Mouse (Mus musculus) adipose tissue, adult 10 weeks (tissue): Measurements from ENCODE around the gene Gfm2. TPM values are rescaled to one million over a fixed set of nuclear protein-coding genes. Genes with fewer than 3 reads are reported as not detected.

Experiments
- polyA plus RNA-seq: library from polyadenylated mRNA; stranded (reverse); fragments of 350-450 nt; fragmentation: Illumina TruSeq; extraction: RNeasy Lipid Tissue Mini Kit (QIAGEN cat#74804); gene quantifications from one replicate; pipeline ENCODE4 v1.2.3, GENCODE M21; 2014; ENCODE audit warnings: low read depth, low replicate concordance

Gene Gfm2
- 25.0 TPM for polyA plus RNA-seq

DNA sequence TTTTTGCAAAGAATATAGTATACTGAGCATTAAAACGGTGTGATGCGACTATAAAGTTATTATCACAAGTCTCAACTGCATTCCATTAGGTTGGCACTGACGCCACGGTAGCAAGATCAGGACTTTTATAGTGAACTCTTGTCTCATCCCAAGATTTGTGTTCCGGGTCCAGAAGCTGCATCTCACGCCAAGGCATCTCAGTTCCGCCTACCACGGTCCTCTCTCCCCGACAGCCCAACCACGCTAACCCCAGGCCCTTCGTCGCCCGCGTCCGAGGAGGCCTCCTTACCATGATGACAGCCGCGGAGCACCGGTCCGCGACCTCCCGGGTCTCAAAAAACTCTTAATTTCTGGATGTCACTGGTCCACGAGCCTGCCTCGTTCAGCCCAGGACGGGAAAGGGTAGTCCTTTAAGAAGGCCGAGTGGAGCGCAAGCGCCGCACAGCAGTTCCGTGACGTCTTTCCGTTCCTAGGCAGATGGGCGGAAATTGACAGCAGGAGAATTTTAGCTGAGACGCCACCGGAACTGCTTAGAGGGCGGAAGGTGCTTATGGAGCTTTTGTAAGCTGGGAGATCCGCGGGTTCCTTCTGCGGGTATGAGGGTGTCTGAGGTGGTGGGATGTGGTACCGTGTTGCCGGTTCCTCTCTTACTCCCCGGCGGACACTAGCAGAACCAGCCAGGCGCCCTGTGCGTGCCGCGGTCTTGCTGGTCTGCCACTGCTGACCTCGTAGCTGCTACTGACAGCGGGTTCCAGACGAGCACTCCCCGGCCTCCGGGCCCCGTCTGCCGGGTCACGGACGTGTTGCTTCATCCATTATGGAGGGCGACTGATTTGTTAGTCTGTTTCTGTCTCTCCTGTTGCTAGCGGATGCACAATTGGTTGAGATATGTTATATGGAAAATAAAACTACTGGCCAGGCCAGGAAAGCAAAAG lies at the start of gene Gfm2, which contains the start of gene Nsa2:
Gene Gfm2, plus strand, starts transcription at position 472 of the 935 bp plus-strand sequence.
Gene Nsa2, minus strand, starts transcription at position 472 of the 935 bp plus-strand sequence.

DNA sequence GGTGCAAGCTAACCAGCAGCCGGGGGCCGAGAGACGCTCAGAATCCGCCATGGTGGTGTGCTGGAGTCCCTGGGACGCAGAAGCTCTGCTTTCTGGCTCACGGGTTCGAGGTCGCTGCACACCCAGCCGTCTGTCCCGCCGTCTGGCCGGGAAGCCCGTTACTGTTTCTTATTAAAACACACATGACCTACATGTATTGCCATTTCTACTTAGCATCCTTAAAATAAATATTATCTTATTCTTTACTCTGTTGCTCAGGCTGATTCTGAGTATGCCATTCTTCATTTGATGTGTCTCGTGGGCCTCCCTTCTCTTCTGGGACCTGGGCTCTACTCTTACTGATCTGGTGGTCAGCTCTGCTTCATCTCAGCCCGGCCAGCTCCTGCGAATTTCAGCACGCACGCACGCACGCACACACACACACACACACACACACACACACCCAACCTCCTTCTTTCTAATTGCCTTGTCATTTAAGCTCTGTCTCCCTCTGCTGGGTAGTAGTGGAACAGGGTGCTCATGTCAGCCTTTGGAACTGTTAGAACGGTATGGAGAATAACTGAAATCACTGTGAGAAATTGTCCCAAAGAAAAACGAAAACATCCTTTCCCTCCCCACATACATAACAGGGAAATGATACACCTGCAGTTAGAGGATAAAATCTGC lies 38.4 kb upstream of the Gfm2 start, which contains the start of gene Gm6169:
Gene Gm6169, minus strand, starts transcription at position 51 of the 666 bp plus-strand sequence.

DNA sequence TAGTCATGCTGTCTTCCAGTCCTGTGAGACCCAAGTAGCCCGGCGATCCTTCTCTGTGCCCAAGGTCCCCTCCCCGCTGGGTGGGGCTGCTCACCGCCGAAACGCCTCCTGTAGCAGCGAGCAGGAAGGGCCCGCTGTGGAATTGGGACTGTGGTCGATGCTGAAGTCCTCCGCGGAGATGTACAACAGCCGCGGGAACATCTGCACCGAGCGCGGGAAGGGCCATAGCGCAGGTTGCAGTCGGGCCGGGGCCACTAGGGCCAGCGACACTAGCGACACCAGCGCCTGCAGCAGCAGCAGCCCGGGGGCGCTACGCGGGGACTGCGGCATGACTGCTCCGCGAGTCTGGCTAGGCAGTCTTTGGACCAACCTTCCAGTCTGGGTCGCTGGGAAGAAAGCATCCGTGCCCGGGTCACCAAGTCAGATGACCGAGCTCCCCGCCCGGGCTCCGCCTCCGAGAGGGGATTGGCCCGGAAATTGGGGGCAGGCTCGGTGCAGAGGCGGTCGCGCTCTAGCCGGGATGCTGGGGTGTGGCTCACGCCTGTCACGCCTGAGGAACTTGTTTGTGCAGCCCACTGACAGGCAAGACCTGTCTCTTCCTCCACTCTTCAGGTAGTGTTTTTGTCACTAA lies 60.3 kb downstream of the Gfm2 start, which contains the start of gene Hexb:
Gene Hexb, minus strand, starts transcription at position 426 of the 631 bp plus-strand sequence.

Other genes starting within 250 kb of the Gfm2 start
- gene Gcnt4, start 213.2 kb upstream of the Gfm2 start, polyA plus RNA-seq: 48.9 TPM
- gene 1700029F12Rik, start 103.6 kb upstream of the Gfm2 start, polyA plus RNA-seq: 19.6 TPM
- gene Fam169a, start 70.7 kb upstream of the Gfm2 start, polyA plus RNA-seq: 9.6 TPM
- 3.8 TPM for gene Gm6169, start 38.7 kb upstream of the Gfm2 start, polyA plus RNA-seq
- 136 TPM for gene Nsa2, start within 50 bp of the Gfm2 start, polyA plus RNA-seq
- gene Hexb, start 60.4 kb downstream of the Gfm2 start, polyA plus RNA-seq: 192 TPM
- 16.7 TPM for gene Enc1, start 103.2 kb downstream of the Gfm2 start, polyA plus RNA-seq